In the genomic region with DNA sequence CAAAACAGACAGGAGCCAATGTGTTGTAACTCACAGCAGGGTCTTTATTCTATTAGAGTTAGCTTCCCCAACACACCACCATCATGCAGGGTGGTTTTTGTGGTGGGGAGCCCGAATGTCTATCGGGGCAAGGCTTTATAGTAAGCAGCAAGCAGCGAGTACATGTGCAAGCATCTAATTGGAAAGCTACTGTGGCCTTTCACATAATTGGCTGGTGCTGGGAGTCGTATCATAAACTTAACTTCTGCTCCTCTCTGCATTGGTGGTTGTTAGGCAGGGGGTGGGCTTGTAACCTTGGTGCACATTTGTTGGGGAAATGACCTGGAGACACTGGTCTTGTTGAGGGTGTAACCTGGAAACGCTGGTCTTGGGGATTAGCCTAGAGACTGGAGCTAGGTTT, we compare ENCODE assay signal across 22 mouse cellular contexts.
DNase-seq lines count a peak whose midpoint lies in the region; TF ChIP-seq lines count a peak whose summit lies in the region.
"Had no signal": no experiment of that assay in that cellular context is flagged by ENCODE, and none has a peak within 500 bp of the region (broad histone marks: within the 10 kb centered on the region; RNA-seq: fewer than 3 reads in every experiment).

No protein-coding gene starts in this region.

- DNase-seq in gastrocnemius, adult 2 months, result no peak
- DNase-seq in gastrocnemius, adult 18-20 months (ENCODE audit: low spot score), result no peak
- no peak for DNase-seq in layer of hippocampus, adult 2 months (ENCODE audit: low spot score in 2 of 2)
- DNase-seq in layer of hippocampus, adult 9-11 months, result no peak
- DNase-seq in frontal cortex, postnatal 14 days (ENCODE audit: low spot score in 2 of 2), result no peak
- DNase-seq: adrenal gland, adult 8-10 months; adrenal gland, postnatal 14 days; adrenal gland, postnatal 36 days; B cell, adult 2 months; cerebellum, adult 11-12 months; cerebellum, adult 2 months; cerebellum, adult 9-10 months; cerebellum, postnatal 10 days; cerebellum, postnatal 25 days; forebrain, postnatal 0 days had no signal

- H3K27me3 ChIP-seq in myocyte (ENCODE audit: control insufficient read depth, insufficient read depth, insufficient read length), result no peaks in the 10 kb centered on the region
- H3K27me3 ChIP-seq: CH12.LX; embryonic facial prominence, embryonic 12.5 days; forebrain, embryonic 13.5 days; forebrain, embryonic 15.5 days had no signal

- no peaks in the 10 kb centered on the region for H3K36me3 ChIP-seq in myocyte (ENCODE audit: control insufficient read depth, insufficient read depth)
- H3K36me3 ChIP-seq: embryonic facial prominence, embryonic 10.5 days; embryonic facial prominence, embryonic 12.5 days; forebrain, embryonic 15.5 days; G1E had no signal

- TF ChIP-seq CTCF in gastrocnemius, adult 2 months (IDR thresholded peaks at IDR 0.05), result no peak
- TF ChIP-seq CTCF in layer of hippocampus, adult 2 months (conservative IDR thresholded peaks at IDR 0.05), result no peak

- intact Hi-C loops in gastrocnemius, adult 2 months (cut with DNase I), result no loop called here

- peak overlapping the region; percentile 9; the same call in 1 of the 2 replicates for H3K27ac ChIP-seq in gastrocnemius, adult 2 months
- peak overlapping the region; percentile 90 for H3K27ac ChIP-seq in layer of hippocampus, adult 2 months
- H3K27ac ChIP-seq: embryonic facial prominence, embryonic 10.5 days; embryonic facial prominence, embryonic 12.5 days; forebrain, embryonic 13.5 days; forebrain, embryonic 15.5 days had no signal

- H3ac ChIP-seq in myocyte (ENCODE audit: control insufficient read depth, insufficient read length), result no peak overlapping the region

- peak overlapping the region; percentile 74 for H3K4me2 ChIP-seq in myocyte (ENCODE audit: low read depth)
- H3K4me2 ChIP-seq: embryonic facial prominence, embryonic 12.5 days; forebrain, embryonic 13.5 days; forebrain, embryonic 15.5 days had no signal

- TF ChIP-seq POLR2A in myocyte (IDR thresholded peaks at IDR 0.05; ENCODE audit: insufficient read length, low read depth), result no peak

- H3K4me3 ChIP-seq in gastrocnemius, adult 2 months, result no peak overlapping the region
- no peak overlapping the region for H3K4me3 ChIP-seq in layer of hippocampus, adult 2 months
- no peak overlapping the region for H3K4me3 ChIP-seq in myocyte
- H3K4me3 ChIP-seq: embryonic facial prominence, embryonic 10.5 days; embryonic facial prominence, embryonic 12.5 days; forebrain, embryonic 13.5 days; forebrain, embryonic 15.5 days had no signal

- H3K79me2 ChIP-seq in myocyte (ENCODE audit: control insufficient read depth, insufficient read depth), result no peaks in the 10 kb centered on the region

TF ChIP-seq in myocyte, 11 proteins besides CTCF, POLR2A, EP300 and RAD21:
- TF ChIP-seq TCF12 (IDR thresholded peaks at IDR 0.05; ENCODE audit: insufficient read depth, poor library complexity, severe bottlenecking) (no peak), CEBPB (IDR thresholded peaks at IDR 0.05; ENCODE audit: insufficient read depth, poor library complexity, severe bottlenecking) (no peak), E2F4 (IDR thresholded peaks at IDR 0.05; ENCODE audit: insufficient read depth) (no peak), TCF3 (IDR thresholded peaks at IDR 0.05; ENCODE audit: insufficient read length, low read depth) (no peak), MAX (IDR thresholded peaks at IDR 0.05; ENCODE audit: low read depth) (no peak), REST (IDR thresholded peaks at IDR 0.05; ENCODE audit: insufficient read depth, insufficient read length) (no peak), POLR2AphosphoS2 (IDR thresholded peaks at IDR 0.05; ENCODE audit: insufficient read length, low read depth) (no peak), SRF (IDR thresholded peaks at IDR 0.05; ENCODE audit: control insufficient read depth, insufficient read length, low read depth) (no peak), MYOG (IDR thresholded peaks at IDR 0.05; ENCODE audit: control insufficient read depth in 1 of 3, insufficient read depth in 1 of 3, insufficient read length in 2 of 3, low read depth in 2 of 3) (no peak), USF1 (IDR thresholded peaks at IDR 0.05; ENCODE audit: low read depth) (no peak), MYOD1 (IDR thresholded peaks at IDR 0.05; ENCODE audit: control insufficient read depth in 1 of 3, insufficient read length in 2 of 3, low read depth in 2 of 3) (no peak)
